Mouse (Mus musculus): Measurements from ENCODE around the gene Mmp14.

GRCm38 (mm10) chr14:54423406-54423805 is 8.0 kb upstream of the Mmp14 start:
- no peak for TF ChIP-seq CHD2 (IDR thresholded peaks at IDR 0.05; ENCODE audit: low read depth, low read length)
- no peak for TF ChIP-seq ZC3H11A (IDR thresholded peaks at IDR 0.05; ENCODE audit: borderline replicate concordance, low read depth, low read length)
- no peak for TF ChIP-seq MAFK (IDR thresholded peaks at IDR 0.05; ENCODE audit: insufficient read depth, low read depth, low read length)
- TF ChIP-seq HCFC1 (IDR thresholded peaks at IDR 0.05; ENCODE audit: borderline replicate concordance, insufficient read depth, low read length) = no peak

Data from ES-E14 (cell line).